Mouse (Mus musculus): ENCODE results near the gene Pigg. TPM values are rescaled to one million over a fixed set of nuclear protein-coding genes. Genes with fewer than 3 reads are reported as not detected.
"Not testable (repeated sequence)": the region's sequence is repeated elsewhere in the genome, so short reads cannot be mapped to it uniquely, and the experiment has no call there.

Gene Pigg
- 2.3 and 2.9 TPM in 2 replicates for polyA plus RNA-seq (2014; fragmentation: Nextera tagmentation; extraction: Ambion mirVana)

DNA sequence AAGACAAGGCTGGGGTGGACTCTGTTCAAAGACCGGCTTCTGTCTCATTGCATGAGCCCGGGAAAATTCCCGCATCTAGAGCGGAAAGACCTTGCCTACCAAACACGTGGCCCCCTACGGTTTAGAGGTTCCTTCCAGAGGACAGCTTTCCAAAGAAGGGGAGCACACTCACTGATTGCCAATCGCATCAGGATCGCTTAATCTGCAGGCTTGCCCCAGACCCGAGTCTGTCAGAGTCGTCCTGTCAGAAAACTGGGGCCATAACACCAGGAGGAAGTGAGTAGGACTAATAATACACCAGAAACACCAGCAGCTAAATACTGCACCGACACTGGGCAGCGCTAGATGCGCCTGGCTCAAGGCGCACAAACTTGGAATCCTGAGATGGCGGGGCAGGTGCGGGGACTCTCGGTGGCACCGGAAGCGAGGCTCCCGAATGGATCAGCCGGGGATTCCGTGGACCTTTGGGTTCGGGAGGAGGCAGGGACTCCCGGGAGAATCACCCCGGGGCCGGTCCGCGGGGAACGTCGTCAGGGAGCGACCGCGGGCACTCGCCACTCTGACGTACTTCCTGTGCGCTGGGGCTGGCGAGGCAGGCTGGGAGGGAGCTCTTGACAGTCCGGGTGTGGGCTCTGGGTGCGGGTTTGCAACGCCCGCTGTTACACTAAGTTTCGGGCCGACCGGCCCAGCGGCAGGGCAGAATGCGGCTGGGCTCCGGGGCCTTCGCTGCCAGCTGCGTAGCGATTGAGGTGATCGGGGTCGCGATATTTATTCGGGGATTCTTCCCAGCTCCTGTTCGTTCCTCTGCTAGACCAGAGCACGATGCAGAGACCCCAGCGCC lies at the start of gene Pigg:
Gene Pigg (plus strand): TSS at position 386 of the 841 bp plus-strand sequence.
- Histone ChIP-seq H3K9ac (peak within 1 kb of the TSS; percentile 78), H3K4me1 (replicated peaks; ENCODE audit: control insufficient read depth, insufficient read depth, low read length) (peaks cover 15% of the 10 kb centered on the region), H3K4me2 (replicated peaks) (peak within 1 kb of the TSS; percentile 89), H3K27me3 (ENCODE audit: control insufficient read depth, insufficient read depth, low read length) (no peaks in the 10 kb centered on the region), H3K36me3 (replicated peaks; ENCODE audit: control insufficient read depth, insufficient read depth) (0 out of 2 replicates have a peak, but pooled peaks cover 5% of the 10 kb centered on the region), H3K4me3 (replicated peaks; ENCODE audit: low read length) (peak within 1 kb of the TSS; percentile 80), H3K27ac (peak within 1 kb of the TSS; percentile 82), H3K9me3 (ENCODE audit: control insufficient read depth, low read length) (no peaks in the 10 kb centered on the region)
- DNase-seq (ENCODE audit: low spot score) (peak; percentile 88), ATAC-seq (ENCODE audit: low FRiP score) (peak; percentile 98)
- WGBS: under 1% methylated on average over 57 of the region's 57 CpGs

DNA sequence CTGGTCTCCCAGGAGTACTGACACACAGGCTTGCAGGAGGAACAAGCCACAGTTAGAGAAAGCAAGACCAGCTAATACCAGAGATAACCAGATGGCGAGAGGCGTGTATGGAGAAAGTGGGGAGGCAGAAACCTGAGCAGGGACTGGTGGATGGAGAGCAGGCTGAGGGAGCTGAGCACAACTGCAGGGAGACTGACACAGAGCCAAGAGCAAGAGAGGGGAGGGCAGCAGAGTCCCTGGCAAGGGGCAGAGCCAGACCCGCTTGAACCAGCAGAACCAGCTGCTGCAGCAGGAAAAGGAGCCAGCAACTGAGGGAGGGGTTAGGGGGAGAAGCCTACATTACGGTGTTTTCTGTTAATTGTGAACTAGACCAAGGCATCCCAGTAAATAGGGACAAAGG lies 49.7 kb upstream of the Pigg start:
- H3K4me2 ChIP-seq (replicated peaks): no peak overlapping the region
- H3K9ac ChIP-seq: no peak overlapping the region
- H3K36me3 ChIP-seq (replicated peaks; ENCODE audit: control insufficient read depth, insufficient read depth): no peaks in the 10 kb centered on the region
- ATAC-seq (ENCODE audit: low FRiP score) (no peak; the same call in 1 of the 2 replicates), DNase-seq (ENCODE audit: low spot score) (no peak)
- no peak overlapping the region for H3K4me3 ChIP-seq (replicated peaks; ENCODE audit: low read length)
- no peak overlapping the region for H3K27ac ChIP-seq
- H3K9me3 ChIP-seq (ENCODE audit: control insufficient read depth, low read length): no peaks in the 10 kb centered on the region
- H3K4me1 ChIP-seq (replicated peaks; ENCODE audit: control insufficient read depth, insufficient read depth, low read length): peaks cover under 1% of the 10 kb centered on the region
- 46% methylated on average over 4 of the region's 4 CpGs for WGBS
- H3K27me3 ChIP-seq (ENCODE audit: control insufficient read depth, insufficient read depth, low read length): no peaks in the 10 kb centered on the region

DNA sequence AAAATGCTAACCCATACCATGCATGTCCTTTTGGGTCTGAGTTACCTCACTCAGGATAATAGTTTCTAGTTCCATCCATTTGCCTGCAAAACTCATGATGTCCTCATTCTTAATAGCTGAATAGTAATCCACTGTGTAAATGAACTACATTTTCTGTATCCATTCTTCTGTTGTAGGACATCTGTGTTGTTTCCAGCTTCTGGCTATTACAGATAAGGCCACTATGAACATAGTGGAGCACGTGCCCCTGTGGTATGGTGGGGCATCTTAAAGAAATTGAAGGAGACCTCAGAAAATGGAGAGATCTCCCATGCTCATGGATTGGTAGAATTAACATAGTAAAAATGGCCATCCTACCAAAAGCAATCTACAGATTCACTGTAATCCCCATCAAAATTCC lies 48.6 kb upstream of the Pigg start:
- not testable (repeated sequence) for H3K4me3 ChIP-seq (replicated peaks; ENCODE audit: low read length); H3K27ac ChIP-seq; DNase-seq (ENCODE audit: low spot score); H3K36me3 ChIP-seq (replicated peaks; ENCODE audit: control insufficient read depth, insufficient read depth); H3K27me3 ChIP-seq (ENCODE audit: control insufficient read depth, insufficient read depth, low read length); H3K4me2 ChIP-seq (replicated peaks); ATAC-seq (ENCODE audit: low FRiP score); H3K9me3 ChIP-seq (ENCODE audit: control insufficient read depth, low read length); H3K9ac ChIP-seq; H3K4me1 ChIP-seq (replicated peaks; ENCODE audit: control insufficient read depth, insufficient read depth, low read length)
- 94% methylated on average over 1 of the region's 1 CpGs for WGBS

DNA sequence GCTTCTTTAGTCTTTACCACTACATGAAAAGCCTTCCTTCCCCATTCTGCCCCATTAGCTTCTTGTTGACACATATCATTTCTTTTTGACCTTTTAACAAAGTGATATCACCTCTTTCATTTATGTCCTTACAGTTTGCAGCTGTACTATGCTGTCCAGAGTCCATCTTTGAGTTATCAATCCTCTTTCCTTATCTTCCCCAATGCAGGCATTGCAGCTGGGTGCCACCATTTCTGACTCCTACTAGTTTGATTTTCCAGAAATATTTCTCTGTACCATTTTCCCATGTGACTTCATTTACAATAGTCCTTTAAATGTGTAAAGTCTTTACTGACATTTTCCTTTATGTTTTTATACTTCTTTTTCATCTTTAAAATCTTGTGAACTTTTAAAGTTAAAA lies 45.4 kb upstream of the Pigg start:
- ATAC-seq (ENCODE audit: low FRiP score): no peak
- no peak overlapping the region for H3K4me2 ChIP-seq (replicated peaks)
- no peak for DNase-seq (ENCODE audit: low spot score)
- no peak overlapping the region for H3K4me3 ChIP-seq (replicated peaks; ENCODE audit: low read length)
- no peaks in the 10 kb centered on the region for H3K9me3 ChIP-seq (ENCODE audit: control insufficient read depth, low read length)
- no peaks in the 10 kb centered on the region for H3K27me3 ChIP-seq (ENCODE audit: control insufficient read depth, insufficient read depth, low read length)
- no peaks in the 10 kb centered on the region for H3K36me3 ChIP-seq (replicated peaks; ENCODE audit: control insufficient read depth, insufficient read depth)
- H3K27ac ChIP-seq: no peak overlapping the region
- H3K9ac ChIP-seq: no peak overlapping the region
- H3K4me1 ChIP-seq (replicated peaks; ENCODE audit: control insufficient read depth, insufficient read depth, low read length): peaks cover 26% of the 10 kb centered on the region

GRCm38 (mm10) chr5:108268127-108269062 lies 44.0 kb upstream of the Pigg start, which contains the start of gene Dr1:
Gene Dr1, plus strand, starts transcription at chr5:108268897.
- Histone ChIP-seq H3K27me3 (ENCODE audit: control insufficient read depth, insufficient read depth, low read length) (no peaks in the 10 kb centered on the region), H3K4me3 (replicated peaks; ENCODE audit: low read length) (peak within 1 kb of the TSS; percentile 91), H3K27ac (peak within 1 kb of the TSS; percentile 92), H3K4me1 (replicated peaks; ENCODE audit: control insufficient read depth, insufficient read depth, low read length) (peaks cover 36% of the 10 kb centered on the region), H3K36me3 (replicated peaks; ENCODE audit: control insufficient read depth, insufficient read depth) (no peaks in the 10 kb centered on the region; the same call in 1 of the 2 replicates), H3K9me3 (ENCODE audit: control insufficient read depth, low read length) (no peaks in the 10 kb centered on the region), H3K9ac (peak within 1 kb of the TSS; percentile 93), H3K4me2 (replicated peaks) (peak within 1 kb of the TSS; percentile 88)
- ATAC-seq (ENCODE audit: low FRiP score) (peak; percentile 98), DNase-seq (ENCODE audit: low spot score) (peak; percentile 91)
- WGBS: 3% methylated on average over 54 of the region's 55 CpGs

DNA sequence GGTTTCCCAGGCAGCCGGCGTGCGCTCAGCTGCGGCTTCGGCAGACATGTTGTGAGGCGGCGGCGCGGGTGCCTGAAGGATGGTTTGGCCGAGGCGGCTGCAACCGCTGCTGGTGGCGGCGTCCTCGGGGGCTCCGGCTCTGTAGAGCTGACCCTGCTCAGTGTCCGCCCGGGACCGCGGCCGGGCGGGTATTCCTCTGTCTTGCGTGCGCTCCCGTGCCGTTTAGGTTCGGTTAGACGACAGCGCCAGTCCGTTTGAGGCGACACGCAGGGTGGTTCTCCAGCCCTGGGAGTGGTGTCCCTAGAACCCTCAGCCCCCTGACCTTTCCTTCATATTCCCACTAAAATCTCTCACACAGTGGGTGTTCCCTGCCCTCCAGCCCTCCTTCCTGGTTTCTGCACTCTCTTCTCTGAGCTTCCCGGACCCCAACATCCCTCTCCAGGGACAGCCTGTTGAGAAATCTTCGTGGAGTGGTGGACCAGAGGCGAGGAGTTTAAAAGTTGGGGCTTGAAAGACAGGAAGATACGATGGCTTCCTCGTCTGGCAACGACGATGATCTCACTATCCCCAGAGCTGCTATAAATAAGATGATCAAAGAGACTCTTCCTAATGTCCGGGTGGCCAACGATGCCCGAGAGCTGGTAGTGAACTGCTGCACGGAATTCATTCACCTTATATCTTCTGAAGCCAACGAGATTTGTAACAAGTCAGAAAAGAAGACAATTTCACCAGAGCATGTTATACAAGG lies 43.2 kb upstream of the Pigg start:
- ATAC-seq (ENCODE audit: low FRiP score) (peak; percentile 69), DNase-seq (ENCODE audit: low spot score) (no peak)
- peak overlapping the region; percentile 93 for H3K9ac ChIP-seq
- no peaks in the 10 kb centered on the region for H3K9me3 ChIP-seq (ENCODE audit: control insufficient read depth, low read length)
- peaks cover 36% of the 10 kb centered on the region for H3K4me1 ChIP-seq (replicated peaks; ENCODE audit: control insufficient read depth, insufficient read depth, low read length)
- H3K4me3 ChIP-seq (replicated peaks; ENCODE audit: low read length): peak overlapping the region; percentile 91
- peak overlapping the region; percentile 92 for H3K27ac ChIP-seq
- no peaks in the 10 kb centered on the region; the same call in 1 of the 2 replicates for H3K36me3 ChIP-seq (replicated peaks; ENCODE audit: control insufficient read depth, insufficient read depth)
- WGBS: under 1% methylated on average over 44 of the region's 44 CpGs
- peak overlapping the region; percentile 88 for H3K4me2 ChIP-seq (replicated peaks)
- H3K27me3 ChIP-seq (ENCODE audit: control insufficient read depth, insufficient read depth, low read length): no peaks in the 10 kb centered on the region

DNA sequence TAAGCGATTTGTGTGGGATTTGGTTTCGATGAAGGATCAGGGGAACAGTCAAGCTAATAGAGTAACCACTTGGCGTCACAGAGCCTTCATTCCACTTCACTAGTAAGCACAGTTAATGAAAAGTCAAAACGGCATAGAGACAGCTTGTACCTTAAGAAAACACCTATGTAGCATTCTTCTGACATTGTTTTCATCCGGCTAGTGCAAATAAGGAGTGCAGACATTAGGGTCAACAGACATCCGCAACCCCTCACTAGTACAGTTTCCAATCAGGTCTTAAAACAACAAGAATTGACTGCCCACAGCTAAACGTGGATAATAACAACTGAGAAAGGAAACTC lies 42.6 kb upstream of the Pigg start:
- ATAC-seq (ENCODE audit: low FRiP score): no peak
- Histone ChIP-seq H3K27ac (no peak overlapping the region), H3K4me1 (replicated peaks; ENCODE audit: control insufficient read depth, insufficient read depth, low read length) (peaks cover 36% of the 10 kb centered on the region)

DNA sequence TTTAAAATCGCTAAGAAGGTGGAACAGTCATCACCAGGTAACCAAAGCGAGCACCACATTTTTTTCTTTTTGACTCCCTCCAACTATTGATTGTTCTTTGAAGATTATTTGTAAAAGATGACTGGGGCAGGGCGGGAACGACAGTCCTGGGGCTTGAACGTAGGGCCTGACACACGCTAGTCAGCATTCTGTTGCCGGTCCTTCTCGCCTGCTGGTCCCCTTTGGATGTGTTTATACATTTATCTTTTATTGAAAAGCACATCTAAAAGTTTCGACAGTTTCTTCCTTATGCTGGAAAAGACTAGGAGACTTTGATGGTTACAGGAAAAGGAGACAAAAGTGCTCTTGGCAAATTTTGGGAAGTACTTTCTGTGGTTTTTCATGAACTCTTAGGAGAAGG lies 42.0 kb upstream of the Pigg start:
- peak overlapping the region; percentile 93 for H3K9ac ChIP-seq
- no peaks in the 10 kb centered on the region; the same call in 1 of the 2 replicates for H3K36me3 ChIP-seq (replicated peaks; ENCODE audit: control insufficient read depth, insufficient read depth)
- peak overlapping the region; percentile 88 for H3K4me2 ChIP-seq (replicated peaks)
- no peak overlapping the region for H3K27ac ChIP-seq
- WGBS: 47% methylated on average over 9 of the region's 9 CpGs
- no peaks in the 10 kb centered on the region for H3K9me3 ChIP-seq (ENCODE audit: control insufficient read depth, low read length)
- H3K4me3 ChIP-seq (replicated peaks; ENCODE audit: low read length): peak overlapping the region; percentile 91
- ATAC-seq (ENCODE audit: low FRiP score) (no peak), DNase-seq (ENCODE audit: low spot score) (no peak)
- no peaks in the 10 kb centered on the region for H3K27me3 ChIP-seq (ENCODE audit: control insufficient read depth, insufficient read depth, low read length)
- peaks cover 36% of the 10 kb centered on the region for H3K4me1 ChIP-seq (replicated peaks; ENCODE audit: control insufficient read depth, insufficient read depth, low read length)

More for the DNA sequence above, 42.6 kb upstream of the Pigg start:
- no peaks in the 10 kb centered on the region for H3K27me3 ChIP-seq (ENCODE audit: control insufficient read depth, insufficient read depth, low read length)
- no peaks in the 10 kb centered on the region for H3K9me3 ChIP-seq (ENCODE audit: control insufficient read depth, low read length)
- peak overlapping the region; percentile 93 for H3K9ac ChIP-seq
- WGBS: 21% methylated on average over 7 of the region's 7 CpGs
- no peaks in the 10 kb centered on the region; the same call in 1 of the 2 replicates for H3K36me3 ChIP-seq (replicated peaks; ENCODE audit: control insufficient read depth, insufficient read depth)
- peak overlapping the region; percentile 88 for H3K4me2 ChIP-seq (replicated peaks)
- peak overlapping the region; percentile 91 for H3K4me3 ChIP-seq (replicated peaks; ENCODE audit: low read length)
- no peak for DNase-seq (ENCODE audit: low spot score)
